Mouse (Mus musculus): ENCODE data around the gene Rfc4.
"Not testable (repeated sequence)": the region's sequence is repeated elsewhere in the genome, so short reads cannot be mapped to it uniquely, and the experiment has no call there.

DNA sequence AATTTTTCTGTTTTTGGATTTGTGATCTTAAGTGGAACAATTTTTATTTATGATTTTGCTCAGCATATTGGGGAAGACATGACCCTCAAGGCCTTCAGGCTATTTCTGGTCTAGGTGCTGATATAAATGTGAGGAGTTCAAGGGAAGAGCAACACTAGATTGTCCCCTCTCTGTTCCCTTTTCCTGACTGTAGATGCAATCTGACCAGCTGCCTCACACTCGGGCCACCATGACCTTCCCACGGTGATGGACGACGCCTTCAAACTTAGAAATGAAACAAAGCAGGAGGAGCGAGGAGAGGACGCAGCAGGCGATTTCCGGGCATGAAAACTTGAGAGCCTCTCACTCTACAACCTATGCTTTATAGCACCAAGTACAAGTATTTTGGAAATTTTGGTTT lies 40.4 kb downstream of the Rfc4 start:
- not testable (repeated sequence) for TF ChIP-seq CTCF (IDR thresholded peaks at IDR 0.05; ENCODE audit: extremely low read depth, insufficient read depth, insufficient read length, insufficient replicate concordance); POLR2A (IDR thresholded peaks at IDR 0.05; ENCODE audit: low read depth, low read length)

Data from spleen, adult 2 months (tissue).